Mouse (Mus musculus): ENCODE results near the gene Tmem184a.

Gene Tmem184a

GRCm38 (mm10) chr5:139813963-139814381 lies 5.7 kb downstream of the Tmem184a start:
- DNase-seq (ENCODE audit: low read depth, low spot score), result no peak

GRCm38 (mm10) chr5:139813126-139813490 lies 6.6 kb downstream of the Tmem184a start:
- no peak for DNase-seq (ENCODE audit: low read depth, low spot score)

GRCm38 (mm10) chr5:139812398-139813125 lies 7.2 kb downstream of the Tmem184a start:
- no peak for DNase-seq (ENCODE audit: low read depth, low spot score)

- DNase-seq (ENCODE audit: low read depth, low spot score), result no peak
Measured at GRCm38 (mm10) chr5:139811677-139812397, 7.9 kb downstream of the Tmem184a start.

- DNase-seq (ENCODE audit: low read depth, low spot score), result no peak
Measured at GRCm38 (mm10) chr5:139809397-139809796, 10.3 kb downstream of the Tmem184a start.

GRCm38 (mm10) chr5:139805924-139806323 lies 13.8 kb downstream of the Tmem184a start:
- DNase-seq (ENCODE audit: low read depth, low spot score), result no peak

GRCm38 (mm10) chr5:139804573-139805111 lies 15.1 kb downstream of the Tmem184a start:
- DNase-seq (ENCODE audit: low read depth, low spot score), result no peak

GRCm38 (mm10) chr5:139804107-139804551 lies 15.6 kb downstream of the Tmem184a start:
- DNase-seq (ENCODE audit: low read depth, low spot score), result no peak

GRCm38 (mm10) chr5:139803601-139804102 lies 16.1 kb downstream of the Tmem184a start:
- peak; percentile 66 for DNase-seq (ENCODE audit: low read depth, low spot score)

GRCm38 (mm10) chr5:139803165-139803564 lies 16.6 kb downstream of the Tmem184a start:
- DNase-seq (ENCODE audit: low read depth, low spot score), result no peak

GRCm38 (mm10) chr5:139801880-139802279 lies 17.8 kb downstream of the Tmem184a start:
- no peak for DNase-seq (ENCODE audit: low read depth, low spot score)

- DNase-seq (ENCODE audit: low read depth, low spot score), result no peak
Measured at GRCm38 (mm10) chr5:139801231-139801630, 18.5 kb downstream of the Tmem184a start.

- no peak for DNase-seq (ENCODE audit: low read depth, low spot score)
Measured at GRCm38 (mm10) chr5:139799801-139800590, 19.7 kb downstream of the Tmem184a start.

- DNase-seq (ENCODE audit: low read depth, low spot score), result no peak
Measured at GRCm38 (mm10) chr5:139799041-139799440, 20.7 kb downstream of the Tmem184a start.

- DNase-seq (ENCODE audit: low read depth, low spot score), result no peak
Measured at GRCm38 (mm10) chr5:139798168-139798900, 21.4 kb downstream of the Tmem184a start.

GRCm38 (mm10) chr5:139797473-139798167 lies 22.1 kb downstream of the Tmem184a start:
- DNase-seq (ENCODE audit: low read depth, low spot score), result no peak

- DNase-seq (ENCODE audit: low read depth, low spot score), result no peak
Measured at GRCm38 (mm10) chr5:139796900-139797299, 22.8 kb downstream of the Tmem184a start.

- DNase-seq (ENCODE audit: low read depth, low spot score), result no peak
Measured at GRCm38 (mm10) chr5:139796001-139796620, 23.6 kb downstream of the Tmem184a start.

- DNase-seq (ENCODE audit: low read depth, low spot score), result peak; percentile 41
Measured at GRCm38 (mm10) chr5:139794938-139795337, 24.8 kb downstream of the Tmem184a start.

GRCm38 (mm10) chr5:139794137-139794536 lies 25.6 kb downstream of the Tmem184a start:
- no peak for DNase-seq (ENCODE audit: low read depth, low spot score)
